Comparison of ENCODE assay signal across 8 mouse cellular contexts in the genomic region with DNA sequence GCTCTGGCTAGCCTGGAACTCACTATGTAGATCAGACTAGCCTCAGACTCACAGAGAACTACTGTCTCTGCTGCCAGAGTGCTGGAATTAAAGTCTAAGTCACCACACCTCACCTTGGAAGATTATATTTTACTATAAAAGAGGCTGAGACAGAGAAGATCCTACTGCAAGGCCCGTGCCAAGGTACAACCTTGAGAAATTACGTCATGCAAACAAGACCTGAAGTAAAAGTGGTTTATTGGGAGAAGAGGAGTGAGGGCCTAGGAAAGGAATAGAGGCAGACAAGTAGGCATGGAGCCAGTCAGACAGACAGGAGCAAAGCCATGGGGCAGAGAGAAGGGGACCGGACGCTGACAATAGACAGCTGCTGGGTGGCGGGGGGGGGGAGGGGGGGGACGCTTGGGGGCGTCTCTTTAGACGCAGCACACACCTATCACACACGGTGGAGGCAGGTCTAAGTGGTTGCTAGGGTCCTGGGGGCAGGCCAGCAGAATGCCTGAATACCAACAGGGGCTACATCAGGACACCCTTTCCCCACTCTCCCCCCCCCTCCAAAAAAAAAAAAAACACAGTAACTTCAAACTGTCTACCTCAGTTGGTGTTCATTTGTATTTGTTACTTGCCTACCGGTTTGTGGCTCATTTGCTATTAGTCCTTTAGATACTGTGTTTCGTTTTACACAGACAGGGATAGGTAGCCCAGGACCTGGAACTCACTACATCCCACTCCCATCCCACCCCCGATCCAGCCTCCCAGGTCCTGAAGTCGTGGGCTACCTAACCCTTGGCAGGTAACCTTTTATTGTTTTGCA. TPM values are rescaled to one million over a fixed set of nuclear protein-coding genes. Genes with fewer than 3 reads are reported as not detected.
DNase-seq lines count a peak whose midpoint lies in the region; ATAC-seq lines count a peak whose summit lies in the region.

No protein-coding gene starts in this region.

- peak overlapping the region; percentile 96 for H3K27ac ChIP-seq in heart, embryonic 11.5 days (ENCODE audit: low read depth, low read length)
- peak overlapping the region; percentile 91 for H3K27ac ChIP-seq in hindbrain, embryonic 10.5 days
- H3K27ac ChIP-seq in stomach, embryonic 14.5 days (ENCODE audit: low read length) = peak overlapping the region; percentile 96

- peaks cover 5% of the 10 kb centered on the region for H3K36me3 ChIP-seq in heart, embryonic 11.5 days (ENCODE audit: control insufficient read depth, insufficient read depth, low read length)
- H3K36me3 ChIP-seq in hindbrain, embryonic 10.5 days = peaks cover 41% of the 10 kb centered on the region
- peaks cover 13% of the 10 kb centered on the region for H3K36me3 ChIP-seq in stomach, embryonic 14.5 days (ENCODE audit: control insufficient read depth, insufficient read depth, low read length)

- H3K4me1 ChIP-seq in heart, embryonic 11.5 days (ENCODE audit: control insufficient read depth, insufficient read depth, low read length) = peaks cover 16% of the 10 kb centered on the region
- peaks cover 19% of the 10 kb centered on the region for H3K4me1 ChIP-seq in hindbrain, embryonic 10.5 days (replicated peaks)
- H3K4me1 ChIP-seq in stomach, embryonic 14.5 days (ENCODE audit: control insufficient read depth, insufficient read depth, low read length) = peaks cover 14% of the 10 kb centered on the region

- H3K27me3 ChIP-seq in heart, embryonic 11.5 days (ENCODE audit: control insufficient read depth, insufficient read depth, low read length) = no peaks in the 10 kb centered on the region
- no peaks in the 10 kb centered on the region for H3K27me3 ChIP-seq in hindbrain, embryonic 10.5 days (ENCODE audit: insufficient read depth, poor library complexity, severe bottlenecking)
- no peaks in the 10 kb centered on the region for H3K27me3 ChIP-seq in stomach, embryonic 14.5 days (ENCODE audit: control insufficient read depth, insufficient read depth, low read length)

- H3K9ac ChIP-seq in heart, embryonic 11.5 days (ENCODE audit: low read depth, low read length) = peak overlapping the region; percentile 90
- peak overlapping the region; percentile 71 for H3K9ac ChIP-seq in stomach, embryonic 14.5 days (replicated peaks; ENCODE audit: low read depth, low read length)

- H3K9me3 ChIP-seq in heart, embryonic 11.5 days (replicated peaks; ENCODE audit: control insufficient read depth, low read length) = no peaks in the 10 kb centered on the region
- no peaks in the 10 kb centered on the region for H3K9me3 ChIP-seq in hindbrain, embryonic 10.5 days
- H3K9me3 ChIP-seq in stomach, embryonic 14.5 days (ENCODE audit: control insufficient read depth, low read depth, low read length) = no peaks in the 10 kb centered on the region

- peak overlapping the region; percentile 89 for H3K4me3 ChIP-seq in heart, embryonic 11.5 days (ENCODE audit: low read depth, low read length)
- peak overlapping the region; percentile 95 for H3K4me3 ChIP-seq in hindbrain, embryonic 10.5 days
- H3K4me3 ChIP-seq in stomach, embryonic 14.5 days (ENCODE audit: low read depth, low read length) = peak overlapping the region; percentile 96

- H3K4me2 ChIP-seq in heart, embryonic 11.5 days = peak overlapping the region; percentile 78
- peak overlapping the region; percentile 71 for H3K4me2 ChIP-seq in stomach, embryonic 14.5 days (replicated peaks; ENCODE audit: low read depth, low read length)

- 0 out of 2 replicates have a peak, but pooled peaks have one; percentile 19 for ATAC-seq in heart, embryonic 11.5 days (replicated peaks; ENCODE audit: insufficient number of reproducible peaks, low FRiP score, low TSS enrichment)
- ATAC-seq in stomach, embryonic 14.5 days (ENCODE audit: insufficient number of reproducible peaks, insufficient read depth, low FRiP score, low read depth) = no peak; the same call in none of the 2 replicates

- DNase-seq in heart, adult 18-20 months = no peak
- DNase-seq in brain, adult 2 months (ENCODE audit: low read depth, low spot score) = peak; percentile 28
- DNase-seq in hindbrain, embryonic 10.5 days (ENCODE audit: low spot score) = no peak
- DNase-seq in liver = peak; percentile 14
- DNase-seq in frontal cortex, postnatal 25 days (ENCODE audit: low spot score in 2 of 2) = no peak
- DNase-seq in left cerebral cortex, adult 11 months (ENCODE audit: low spot score) = no peak

- WGBS in heart, embryonic 11.5 days (ENCODE audit: insufficient replicate concordance) = 13% methylated on average over 10 of the region's 13 CpGs
- WGBS in hindbrain, embryonic 10.5 days = 13% methylated on average over 10 of the region's 13 CpGs
- WGBS in stomach, embryonic 14.5 days = 11% methylated on average over 11 of the region's 13 CpGs

RNA-seq across cellular contexts. Expression of a gene that starts 0.7 kb away (rescaled TPM):
- polyA plus RNA-seq in heart, embryonic 11.5 days (2014; fragmentation: Nextera tagmentation; extraction: Ambion mirVana) = 67.7 and 68.3 TPM in 2 replicates
- 10 to 100 TPM; 21.2 to 21.8 TPM for total RNA-seq in heart, adult 18-20 months (2021)
- polyA plus RNA-seq in hindbrain, embryonic 10.5 days (2016; fragmentation: Nextera tagmentation; extraction: Ambion mirVana) = 86.1 and 92.8 TPM in 2 replicates
- polyA plus RNA-seq in stomach, embryonic 14.5 days (2014; fragmentation: Nextera tagmentation; extraction: Ambion mirVana) = 109 and 112 TPM in 2 replicates

RNA-seq across cellular contexts. Expression of a gene that starts 21.8 kb away (rescaled TPM):
- polyA plus RNA-seq in heart, embryonic 11.5 days (2014; fragmentation: Nextera tagmentation; extraction: Ambion mirVana) = 78.2 and 90.4 TPM in 2 replicates
- total RNA-seq in heart, adult 18-20 months (2021) = 10 to 100 TPM; 37.4 to 38.6 TPM
- 114 and 126 TPM in 2 replicates for polyA plus RNA-seq in hindbrain, embryonic 10.5 days (2016; fragmentation: Nextera tagmentation; extraction: Ambion mirVana)
- polyA plus RNA-seq in stomach, embryonic 14.5 days (2014; fragmentation: Nextera tagmentation; extraction: Ambion mirVana) = 99.3 and 103 TPM in 2 replicates

RNA-seq across cellular contexts. Expression of a gene that starts 21.9 kb away (rescaled TPM):
- 199 and 217 TPM in 2 replicates for polyA plus RNA-seq in heart, embryonic 11.5 days (2014; fragmentation: Nextera tagmentation; extraction: Ambion mirVana)
- 100 to 1,000 TPM; 273 to 283 TPM for total RNA-seq in heart, adult 18-20 months (2021)
- 198 and 208 TPM in 2 replicates for polyA plus RNA-seq in hindbrain, embryonic 10.5 days (2016; fragmentation: Nextera tagmentation; extraction: Ambion mirVana)
- 209 and 231 TPM in 2 replicates for polyA plus RNA-seq in stomach, embryonic 14.5 days (2014; fragmentation: Nextera tagmentation; extraction: Ambion mirVana)

RNA-seq across cellular contexts. Expression of a gene that starts 50.1 kb away (rescaled TPM):
- 5.9 and 7.9 TPM in 2 replicates for polyA plus RNA-seq in heart, embryonic 11.5 days (2014; fragmentation: Nextera tagmentation; extraction: Ambion mirVana)
- total RNA-seq in heart, adult 18-20 months (2021) = not detected
- not detected in 2 replicates for polyA plus RNA-seq in hindbrain, embryonic 10.5 days (2016; fragmentation: Nextera tagmentation; extraction: Ambion mirVana)
- polyA plus RNA-seq in stomach, embryonic 14.5 days (2014; fragmentation: Nextera tagmentation; extraction: Ambion mirVana) = 1.6 TPM in 1 of 2 replicates, not detected in the other

Comparison
In these comparisons a context has a peak if more than half of its experiments do, and no peak if none do; other contexts are left out.
1. DNase-seq: peak in brain, adult 2 months (single experiment) and liver (single experiment); none in heart, adult 18-20 months (0 of 2), hindbrain, embryonic 10.5 days (single experiment), frontal cortex, postnatal 25 days (0 of 2) and left cerebral cortex, adult 11 months (single experiment).
2. Peak in every context shown above with its lines, with median percentiles within 50 percentile points of each other: H3K27ac ChIP-seq and H3K4me3 ChIP-seq.